Mouse (Mus musculus) A20 (cell line): ENCODE results near the gene Brox.
"Not testable (repeated sequence)": the region's sequence is repeated elsewhere in the genome, so short reads cannot be mapped to it uniquely, and the experiment has no call there.

Source experiments
- DNase-seq: peaks from one replicate; pipeline ENCODE4 v3.0.0-alpha.2; 2011; ENCODE audit warnings: low read depth, low spot score

Brox gene

DNA sequence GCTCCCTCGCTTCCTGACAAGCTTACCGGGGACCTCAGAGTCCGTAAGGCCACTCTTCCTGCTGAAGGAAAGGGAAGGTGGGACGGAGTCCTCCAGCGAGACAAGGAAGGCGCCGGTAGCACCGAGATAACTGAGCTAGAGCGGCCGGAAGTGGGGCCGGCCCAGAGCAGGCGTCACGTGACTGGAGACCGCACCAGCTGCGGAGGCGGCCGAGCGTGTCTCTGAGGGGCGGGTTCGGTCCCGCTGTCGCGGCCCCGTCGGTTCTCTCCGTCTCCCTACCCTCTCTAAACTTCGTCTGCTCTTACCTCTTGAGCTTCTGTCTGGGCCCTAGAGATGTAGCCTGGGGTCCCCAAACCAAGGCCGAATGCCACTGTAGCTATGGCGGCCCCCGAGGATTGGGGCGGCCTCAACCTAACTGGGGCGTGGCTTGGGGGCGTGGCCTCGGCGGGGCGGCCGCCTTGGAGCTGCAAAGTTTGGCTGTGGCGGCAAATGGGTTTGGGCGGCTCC lies at the start of gene Brox:
Brox (minus strand) TSS at position 393 of the 507 bp plus-strand sequence.
- DNase-seq: peak; percentile 96

DNA sequence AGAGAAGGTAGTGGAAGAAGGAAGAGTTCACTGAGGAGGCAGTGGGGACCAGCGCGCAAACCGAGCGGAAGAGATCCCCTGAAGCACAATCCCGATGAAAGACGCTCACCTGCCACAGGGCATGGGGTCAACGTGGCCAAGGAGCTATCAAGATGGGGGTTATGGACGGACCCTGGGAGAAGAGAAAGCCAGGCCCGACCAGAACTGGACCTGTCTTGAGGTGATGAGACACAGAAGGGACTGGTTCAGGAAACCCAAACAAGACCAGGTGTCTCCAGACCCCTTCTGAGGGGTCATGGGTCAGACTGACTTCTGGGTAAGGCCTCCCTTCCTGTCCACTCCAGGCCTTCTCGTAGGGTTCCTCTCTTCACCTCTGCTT lies 48.7 kb upstream of the Brox start:
- DNase-seq: no peak

DNA sequence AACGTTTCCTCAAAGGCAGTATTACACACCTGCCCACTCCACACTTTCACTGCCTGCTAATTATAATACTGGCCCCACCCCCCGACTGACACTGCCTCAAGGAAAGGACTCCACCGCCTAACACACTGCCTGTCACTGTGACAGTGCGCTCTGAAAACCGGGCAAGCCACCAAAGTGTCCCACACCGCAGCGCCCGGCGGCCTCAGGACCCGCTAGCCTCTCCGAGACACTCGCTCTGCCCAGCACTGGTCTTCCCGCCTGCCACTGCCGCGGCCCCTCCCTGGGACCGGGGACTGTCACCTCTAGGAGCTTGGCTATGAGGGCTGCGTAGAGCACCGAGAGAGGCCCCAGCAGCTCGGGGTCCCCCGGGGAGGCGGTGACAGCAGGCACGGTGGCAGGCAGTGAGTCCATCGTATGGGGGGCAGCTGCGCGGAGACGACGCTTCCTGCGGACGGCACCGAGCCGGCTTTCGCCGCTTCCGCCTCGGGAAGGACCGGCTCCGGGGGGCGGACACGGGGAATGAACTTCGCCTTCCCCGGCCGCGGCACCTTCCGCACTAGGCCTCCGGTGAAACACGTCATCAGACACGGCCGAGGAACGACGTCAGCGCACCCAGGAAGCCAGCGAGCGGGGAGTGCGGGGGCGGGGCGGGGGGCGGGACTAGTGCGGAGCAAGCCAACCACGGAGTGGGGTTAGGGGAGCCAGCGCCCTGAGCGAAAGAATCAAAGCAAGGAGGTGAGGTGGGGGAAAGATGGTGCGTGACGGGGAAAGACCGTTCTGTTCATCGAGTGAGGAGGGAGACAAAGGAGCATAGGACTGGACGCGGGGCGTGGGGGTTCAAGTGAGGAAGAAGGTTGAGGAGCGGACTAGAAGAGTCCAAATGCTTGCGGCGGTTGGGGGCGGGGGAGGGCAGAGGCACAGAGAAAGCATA lies 48.1 kb upstream of the Brox start:
- peak; percentile 96 for DNase-seq

DNA sequence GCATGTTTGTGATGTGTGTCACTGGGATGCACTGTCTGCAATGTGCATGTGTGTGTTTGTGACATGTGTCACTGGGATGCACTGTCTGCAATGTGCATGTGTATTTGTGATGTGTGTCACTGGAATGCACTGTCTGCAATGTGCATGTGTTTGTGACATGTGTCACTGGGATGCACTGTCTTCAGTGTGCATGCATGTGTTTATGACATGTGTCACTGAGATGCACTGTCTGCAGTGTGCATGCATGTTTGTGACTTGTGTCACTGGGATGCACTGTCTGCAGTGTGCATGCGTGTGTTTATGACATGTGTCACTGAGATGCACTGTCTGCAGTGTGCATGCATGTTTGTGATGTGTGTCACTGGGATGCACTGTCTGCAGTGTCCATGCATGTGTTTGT lies 45.8 kb upstream of the Brox start:
- DNase-seq: not testable (repeated sequence)

DNA sequence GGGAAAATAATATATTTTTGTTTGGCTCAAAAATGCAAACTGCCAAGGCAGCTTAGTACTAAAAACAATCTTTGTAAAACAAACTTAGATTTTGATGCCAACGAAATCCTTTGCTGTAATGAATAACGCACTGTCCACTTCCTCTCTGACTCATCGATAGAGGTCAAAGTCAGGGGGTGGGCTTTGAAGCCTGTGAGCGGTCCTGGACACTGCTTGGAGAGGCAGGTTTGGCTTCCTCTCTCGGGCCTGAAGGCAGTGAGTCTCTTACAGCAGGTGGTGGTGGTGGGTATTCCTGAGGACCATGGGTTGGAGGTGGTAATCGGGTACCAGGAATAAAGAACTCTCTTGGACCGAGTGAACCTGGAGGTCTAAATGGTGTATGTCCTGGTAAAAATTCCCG lies 30.1 kb upstream of the Brox start:
- no peak for DNase-seq

- no peak for DNase-seq
Observed at GRCm38 (mm10) chr1:183324433-183324832, 27.4 kb upstream of the Brox start.

DNA sequence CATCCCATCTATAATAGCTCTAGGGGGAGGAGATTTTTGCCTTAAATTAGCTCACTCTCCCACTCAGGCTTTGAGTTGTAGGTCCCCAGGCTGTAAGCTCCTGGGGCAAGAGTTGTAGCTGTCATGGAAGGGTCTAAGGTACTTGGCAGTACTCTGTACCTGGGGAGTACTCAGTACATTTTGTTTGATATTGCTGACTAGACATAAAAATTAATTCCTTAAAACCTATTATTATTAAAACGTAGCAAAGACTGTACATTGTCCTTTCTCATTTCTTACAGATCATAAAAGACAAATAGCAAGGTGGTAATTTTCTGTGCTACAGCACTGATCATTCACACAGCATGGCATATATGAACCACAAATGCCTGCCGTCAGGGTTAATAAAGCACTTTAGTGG lies 26.9 kb upstream of the Brox start:
- DNase-seq: no peak

DNA sequence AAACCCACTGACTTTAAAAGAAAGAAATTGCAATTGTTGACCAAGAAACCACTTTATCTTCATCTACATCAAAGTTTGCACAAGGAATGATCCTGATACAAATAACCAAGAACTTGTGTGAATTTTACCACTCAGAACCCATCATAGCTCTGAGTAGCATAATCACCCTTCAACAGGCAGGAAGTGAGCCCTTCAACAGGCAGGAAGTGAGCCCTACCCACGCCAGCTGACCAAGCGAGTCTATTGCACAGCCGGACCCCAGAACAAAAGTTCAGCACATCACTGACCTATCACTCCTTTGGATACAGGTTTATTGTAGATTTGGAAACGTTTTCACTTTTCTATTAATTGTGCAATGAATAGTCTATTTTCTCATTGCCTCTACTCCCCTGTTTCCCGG lies 25.4 kb upstream of the Brox start:
- not testable (repeated sequence) for DNase-seq

- no peak for DNase-seq
Observed at GRCm38 (mm10) chr1:183320708-183321107, 23.6 kb upstream of the Brox start.

DNA sequence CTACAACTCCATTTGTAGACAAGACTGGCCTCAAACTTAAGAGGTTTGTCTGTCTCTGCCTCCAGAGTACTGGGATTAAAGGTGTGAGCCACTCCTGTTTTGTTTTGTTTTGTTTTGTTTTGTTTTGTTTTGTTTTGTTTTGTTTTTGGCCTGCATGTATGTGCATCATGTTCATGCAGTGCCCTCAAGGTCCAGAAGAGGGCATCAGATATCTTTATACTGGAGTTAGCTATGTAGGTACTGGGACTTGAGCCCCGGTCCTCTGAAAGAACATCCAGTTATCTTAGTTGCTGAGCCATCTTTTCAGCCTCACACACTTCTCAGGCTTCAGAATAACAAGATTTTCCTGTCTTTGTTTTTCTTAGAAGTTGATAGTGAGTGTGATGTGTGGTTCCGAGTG lies 18.7 kb upstream of the Brox start:
- DNase-seq: peak; percentile 47

DNA sequence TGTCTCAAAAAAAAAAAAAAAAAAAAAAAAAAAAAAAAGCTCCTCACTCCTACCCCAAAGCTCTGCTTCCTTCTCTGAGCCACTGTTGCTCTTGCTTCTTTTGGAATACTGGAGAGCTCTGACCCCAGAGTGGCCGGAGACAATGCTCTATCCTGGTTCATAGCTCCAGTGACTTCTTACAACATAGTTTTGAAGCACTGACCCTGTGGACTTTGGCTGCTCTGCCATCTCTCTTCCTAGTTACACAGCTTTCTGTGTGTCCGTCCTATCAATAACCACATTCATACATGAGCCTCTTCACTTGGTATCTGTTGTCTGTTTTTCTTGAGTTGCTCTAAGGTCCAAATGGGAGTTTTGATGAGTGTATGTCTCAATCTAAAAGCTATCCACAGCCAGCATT lies 15.0 kb upstream of the Brox start:
- no peak for DNase-seq

DNA sequence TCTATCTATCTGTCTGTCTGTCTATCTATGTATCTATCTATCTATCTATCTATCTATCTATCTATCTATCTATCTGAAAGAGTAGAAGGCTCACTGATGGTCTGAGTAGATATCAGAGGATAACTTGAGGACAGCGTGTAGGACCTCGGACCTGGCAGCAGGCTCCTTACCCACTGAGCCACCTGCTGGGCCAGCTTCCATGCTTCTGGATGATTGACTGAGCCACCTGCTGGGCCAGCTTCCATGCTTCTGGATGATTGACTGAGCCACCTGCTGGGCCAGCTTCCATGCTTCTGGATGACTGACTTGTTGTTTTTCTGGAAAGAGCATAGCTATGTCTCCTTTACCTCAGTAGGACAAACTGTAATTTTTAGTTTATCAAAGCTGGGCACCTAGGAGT lies 12.5 kb upstream of the Brox start:
- DNase-seq: not testable (repeated sequence)

- DNase-seq: no peak
Observed at GRCm38 (mm10) chr1:183308476-183308875, 11.4 kb upstream of the Brox start.

DNA sequence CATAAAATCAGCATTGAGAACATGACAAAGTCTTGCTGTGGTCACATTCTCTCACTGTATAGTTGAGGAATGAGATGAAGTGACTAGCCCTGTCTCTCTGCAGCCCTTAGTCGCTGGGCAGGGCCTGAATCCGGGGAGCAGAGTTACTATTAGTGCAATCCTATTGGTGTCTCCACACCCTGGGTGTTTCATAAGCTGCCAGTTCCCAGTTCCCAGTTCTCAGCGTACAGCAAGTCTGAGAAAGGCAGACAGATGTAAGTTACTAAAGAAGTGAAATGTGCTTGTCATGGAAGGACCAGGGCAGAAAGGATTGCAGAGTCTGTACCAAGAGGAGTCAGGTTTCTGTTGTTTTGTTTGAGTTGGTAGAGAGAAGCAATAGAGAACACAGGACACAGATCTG lies 10.5 kb upstream of the Brox start:
- DNase-seq: no peak

DNA sequence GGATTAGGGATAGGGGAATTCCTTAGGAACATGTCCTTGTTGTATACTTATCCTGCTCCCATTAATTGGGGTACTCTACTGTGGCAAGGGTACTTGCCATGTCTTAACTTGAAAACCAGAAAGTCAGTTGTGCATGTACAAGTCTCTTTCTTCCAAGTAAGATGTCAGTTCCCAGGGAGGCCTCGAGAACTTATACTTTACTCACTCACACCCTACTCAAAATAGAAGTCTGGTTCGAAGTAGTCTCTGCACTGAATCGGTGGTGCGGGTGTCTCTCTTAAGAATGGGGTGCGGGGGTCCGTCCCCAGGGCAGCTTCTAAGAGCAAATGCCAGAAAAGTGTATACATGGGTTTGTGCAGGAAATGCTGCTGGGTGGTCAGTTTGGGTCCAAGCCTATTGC lies 2.1 kb upstream of the Brox start:
- peak; percentile 100 for DNase-seq

- peak; percentile 80 for DNase-seq
Observed at GRCm38 (mm10) chr1:183297886-183298489, 919 bp upstream of the Brox start.

DNA sequence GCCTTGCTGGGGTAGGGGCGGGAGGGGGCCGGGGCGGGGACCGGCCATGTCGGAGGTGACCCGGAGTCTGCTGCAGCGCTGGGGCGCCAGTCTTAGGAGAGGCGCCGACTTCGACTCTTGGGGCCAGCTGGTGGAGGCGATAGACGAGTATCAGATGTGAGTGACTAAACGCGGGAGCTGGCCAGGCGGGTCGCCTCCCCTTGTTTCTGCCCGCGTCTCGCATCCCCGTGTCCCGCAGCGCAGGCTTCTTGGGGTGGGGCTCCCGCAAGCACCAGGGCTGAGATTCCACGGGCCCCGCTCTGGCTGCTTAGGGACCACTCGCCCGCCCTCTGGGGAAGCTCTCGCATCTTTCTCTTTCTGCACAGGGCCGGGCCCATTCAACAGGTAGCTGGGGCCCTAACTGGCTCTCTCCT lies 410 bp upstream of the Brox start:
- peak; percentile 80 for DNase-seq

- DNase-seq: peak; percentile 90
Observed at GRCm38 (mm10) chr1:183296465-183296864, 604 bp downstream of the Brox start, which contains the start of gene Aida. Gene Aida (plus strand): TSS chr1:183296590.

DNA sequence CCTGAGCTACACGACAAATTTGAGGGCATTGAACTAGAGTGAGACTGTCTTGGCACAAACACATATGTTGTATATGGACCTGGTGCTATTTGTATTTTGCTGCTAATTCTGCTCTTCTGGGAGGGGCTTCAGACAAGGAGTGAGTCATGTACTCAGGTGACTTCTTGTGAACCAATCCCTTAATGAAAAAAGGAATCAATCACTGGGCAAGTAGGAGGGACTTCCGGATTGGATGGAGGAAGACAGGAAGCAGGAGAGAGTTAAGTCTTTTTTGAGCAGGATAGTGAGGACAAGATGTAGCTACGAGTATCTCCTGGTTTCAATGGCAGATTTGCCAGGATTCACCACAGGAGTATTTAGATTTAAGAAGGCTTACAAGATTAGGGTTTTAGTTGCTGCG lies 7.5 kb downstream of the Brox start:
- DNase-seq: no peak

DNA sequence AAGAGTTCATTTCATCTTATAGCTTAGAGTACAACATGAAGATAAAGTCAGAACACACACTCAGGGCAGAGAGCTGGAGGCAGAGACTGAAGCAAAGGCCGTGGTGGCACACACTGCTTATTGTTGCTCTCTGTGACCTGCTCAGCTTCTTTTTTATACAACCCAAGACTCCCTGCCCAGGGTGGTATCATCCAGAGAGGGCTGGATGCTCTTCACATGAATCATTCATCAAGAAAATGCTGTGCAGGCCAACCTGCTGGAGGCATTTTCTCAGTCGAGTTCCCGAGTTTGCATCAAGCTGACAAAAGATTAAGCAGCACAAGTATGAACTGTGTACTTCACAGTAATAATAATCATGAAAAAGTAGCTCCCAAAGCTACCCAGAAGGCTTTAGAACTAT lies 8.7 kb downstream of the Brox start:
- DNase-seq: no peak

GRCm38 (mm10) chr1:183275763-183276162 lies 21.3 kb downstream of the Brox start:
- no peak for DNase-seq

DNA sequence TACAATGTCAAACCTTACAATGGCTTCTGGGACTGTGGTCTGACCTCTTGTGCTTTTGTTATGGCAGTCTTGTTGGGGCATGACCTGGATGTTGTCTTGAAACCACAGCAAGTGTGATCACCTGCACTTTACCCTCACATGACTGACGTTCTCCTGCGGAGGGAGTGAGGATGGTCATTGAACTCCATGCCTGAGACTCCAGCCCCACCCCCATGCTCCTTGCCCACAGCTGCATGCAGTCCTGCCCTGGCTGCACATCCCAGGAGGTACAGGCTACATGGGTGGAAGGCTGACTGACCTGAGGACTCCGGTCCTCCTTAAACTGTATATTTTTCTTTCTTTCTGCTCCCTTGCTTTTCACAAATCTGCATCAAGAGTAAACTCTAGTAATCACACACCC lies 22.7 kb downstream of the Brox start:
- DNase-seq: no peak
